Mouse (Mus musculus) olfactory bulb, adult 2 months (tissue): ENCODE results near the gene Hoxc10. TPM values are rescaled to one million over a fixed set of nuclear protein-coding genes. Genes with fewer than 3 reads are reported as not detected.

Experiments
- H3K27ac ChIP-seq: fragments of 200-500 bp; 2 replicates; pipeline ENCODE4 v1.5.1; 2012; ENCODE audit warnings: low read depth, low read length; ENCODE audit not compliant: insufficient read depth
- H3K4me1 ChIP-seq: fragments of 200-500 bp; 2 replicates; pipeline ENCODE4 v1.6.1; 2012; ENCODE audit warnings: low read length; ENCODE audit not compliant: control insufficient read depth, insufficient read depth
- H3K4me3 ChIP-seq: fragments of 200-500 bp; 2 replicates; pipeline ENCODE4 v1.5.1; 2012; ENCODE audit warnings: mild to moderate bottlenecking, low read depth, low read length, moderate library complexity; ENCODE audit not compliant: insufficient read depth
- CTCF ChIP-seq: fragments of 200-500 bp; IDR thresholded peaks from 2 replicates; pipeline ENCODE4 v1.5.1; 2012; ENCODE audit warnings: low read depth, mild to moderate bottlenecking, low read length, moderate library complexity; ENCODE audit not compliant: insufficient read depth
- POLR2A ChIP-seq: fragments of 200-500 bp; IDR thresholded peaks from 2 replicates; pipeline ENCODE4 v1.6.1; 2012; ENCODE audit warnings: mild to moderate bottlenecking, low read depth, low read length, moderate library complexity; ENCODE audit not compliant: insufficient read depth
- WGBS: fragments of 180-500 bp; shearing (Covaris S2); methylation state at CpG from one replicate; pipeline ENCODE4 v1.1.7; 2018; 5-methylcytosine and 5-hydroxymethylcytosine counted together
- polyA plus RNA-seq: library from polyadenylated mRNA; stranded (reverse); fragments of >200 nt; gene quantifications from 2 replicates; pipeline ENCODE4 v1.2.4, GENCODE M21; 2012; ENCODE audit warnings: low replicate concordance; ENCODE audit not compliant: missing spikeins, insufficient read depth, insufficient read length

Gene Hoxc10
- polyA plus RNA-seq, 1 experiment, result not detected

GRCm38 (mm10) chr15:103002821-103003448, 36.3 kb downstream of the Hoxc10 start:
- no peak overlapping the region for H3K27ac ChIP-seq
- 10% methylated on average over 13 of the region's 13 CpGs for WGBS

DNA sequence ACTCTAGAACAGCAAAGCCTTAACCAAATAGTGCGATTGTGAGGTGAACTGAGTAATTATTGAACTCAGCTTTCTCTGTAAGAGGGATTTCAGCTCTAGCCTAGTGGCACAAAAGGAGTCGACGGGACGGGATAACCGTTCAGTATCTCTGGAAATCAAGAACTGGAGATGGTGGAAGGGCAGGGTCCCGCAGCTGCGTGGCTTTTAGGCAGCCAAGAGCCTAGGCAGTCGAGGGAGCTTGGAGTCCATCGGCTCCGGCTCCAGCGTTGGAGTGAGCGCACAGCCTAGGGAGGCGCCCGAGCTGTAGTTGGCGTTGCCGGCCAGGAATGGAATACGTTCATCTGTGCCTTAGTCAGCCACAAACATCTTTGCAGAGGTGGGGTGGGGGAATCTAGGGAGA, 38.7 kb downstream of the Hoxc10 start:
- no peak overlapping the region for H3K27ac ChIP-seq
- H3K4me3 ChIP-seq, result no peak overlapping the region
- WGBS, result 2% methylated on average over 17 of the region's 17 CpGs
- no peak for TF ChIP-seq CTCF
- no peak for TF ChIP-seq POLR2A
- no peaks in the 10 kb centered on the region for H3K4me1 ChIP-seq

More at GRCm38 (mm10) chr15:103002821-103003448, 36.3 kb downstream of the Hoxc10 start:
- H3K4me1 ChIP-seq, result peaks cover 9% of the 10 kb centered on the region; the same call in 1 of the 2 replicates
- H3K4me3 ChIP-seq, result no peak overlapping the region
- TF ChIP-seq POLR2A, result 0 out of 2 replicates have a peak, but pooled peaks have one; percentile 11
- no peak for TF ChIP-seq CTCF

DNA sequence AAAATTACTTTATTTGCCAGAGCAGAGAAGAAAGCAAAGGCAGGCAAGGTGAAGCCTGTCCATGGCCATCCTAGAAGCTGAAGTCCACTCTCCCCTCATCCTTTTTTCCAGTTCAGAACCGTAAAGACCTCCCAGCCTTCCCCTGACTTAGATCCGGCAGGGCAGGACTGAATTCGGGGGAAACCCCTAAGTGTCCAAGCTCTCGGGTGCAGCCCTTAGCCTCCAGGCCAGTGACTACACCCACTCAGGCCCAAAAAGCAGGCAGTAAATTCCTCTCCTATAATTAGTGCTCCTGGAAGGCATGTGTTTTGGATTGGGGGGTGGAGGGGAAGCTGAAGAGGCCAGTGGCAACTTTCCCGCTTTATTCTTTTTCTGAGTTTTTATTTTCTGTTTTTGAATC, 39.2 kb downstream of the Hoxc10 start:
- no peaks in the 10 kb centered on the region for H3K4me1 ChIP-seq
- no peak overlapping the region for H3K4me3 ChIP-seq
- H3K27ac ChIP-seq, result no peak overlapping the region
- 7% methylated on average over 5 of the region's 5 CpGs for WGBS
- TF ChIP-seq POLR2A, result no peak
- no peak for TF ChIP-seq CTCF

DNA sequence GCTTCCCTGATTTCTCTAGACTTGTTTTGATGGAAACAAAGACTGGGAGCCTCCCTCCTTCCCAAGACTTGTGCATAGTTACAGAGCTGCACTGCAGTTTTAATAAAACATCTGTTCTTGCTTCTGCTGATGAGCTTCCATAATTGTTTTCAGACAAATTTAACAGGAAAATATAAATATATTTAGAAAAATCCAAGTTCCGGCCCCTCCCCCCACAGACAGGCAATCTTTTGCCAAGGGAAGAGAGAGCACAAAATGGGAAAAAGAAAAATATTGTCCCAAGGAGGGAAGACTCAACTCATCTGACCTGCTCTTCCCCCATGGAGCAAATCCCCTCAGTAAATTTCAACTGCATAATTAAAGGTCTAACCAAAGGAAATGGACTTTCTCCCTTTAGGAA, 39.7 kb downstream of the Hoxc10 start:
- no peak overlapping the region for H3K27ac ChIP-seq
- WGBS, result 16% methylated on average over 1 of the region's 1 CpGs
- H3K4me1 ChIP-seq, result no peaks in the 10 kb centered on the region
- TF ChIP-seq CTCF (no peak), POLR2A (no peak)
- H3K4me3 ChIP-seq, result no peak overlapping the region

DNA sequence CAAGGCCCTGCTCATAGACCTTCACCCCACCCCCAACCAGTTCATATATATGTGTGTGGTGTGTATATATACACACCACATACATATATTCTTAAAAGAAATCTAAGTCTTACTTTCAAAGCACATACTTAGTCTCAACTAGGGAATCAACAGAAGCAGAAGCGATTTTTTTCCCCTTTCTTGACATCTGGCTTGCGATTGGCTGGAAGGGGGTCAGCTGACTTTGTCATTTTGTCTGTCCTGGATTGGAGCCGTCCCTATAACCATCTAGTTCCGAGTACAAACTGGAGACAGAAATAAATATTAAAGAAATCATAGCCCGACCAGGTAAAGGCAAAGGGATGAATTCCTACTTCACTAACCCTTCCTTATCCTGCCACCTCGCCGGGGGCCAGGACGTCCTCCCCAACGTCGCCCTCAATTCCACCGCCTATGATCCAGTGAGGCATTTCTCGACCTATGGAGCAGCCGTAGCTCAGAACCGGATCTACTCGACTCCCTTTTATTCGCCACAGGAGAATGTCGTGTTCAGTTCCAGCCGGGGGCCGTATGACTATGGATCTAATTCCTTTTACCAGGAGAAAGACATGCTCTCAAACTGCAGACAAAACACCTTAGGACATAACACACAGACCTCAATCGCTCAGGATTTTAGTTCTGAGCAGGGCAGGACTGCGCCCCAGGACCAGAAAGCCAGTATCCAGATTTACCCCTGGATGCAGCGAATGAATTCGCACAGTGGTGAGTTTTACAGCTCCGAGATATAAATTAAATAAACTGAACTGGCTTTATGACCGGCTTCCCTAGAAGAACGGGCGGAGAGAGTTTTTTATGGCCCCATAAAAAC, 42.9 kb downstream of the Hoxc10 start:
- H3K4me1 ChIP-seq, result peaks cover 5% of the 10 kb centered on the region; the same call in 1 of the 2 replicates
- TF ChIP-seq CTCF (no peak), POLR2A (no peak)
- no peak overlapping the region for H3K27ac ChIP-seq
- 3% methylated on average over 27 of the region's 27 CpGs for WGBS
- H3K4me3 ChIP-seq, result no peak overlapping the region

- Histone ChIP-seq H3K27ac (no peak overlapping the region), H3K4me1 (peaks cover 5% of the 10 kb centered on the region; the same call in 1 of the 2 replicates), H3K4me3 (no peak overlapping the region)
- 2% methylated on average over 31 of the region's 31 CpGs for WGBS
- no peak for TF ChIP-seq POLR2A
- TF ChIP-seq CTCF, result no peak
These were observed 43.7 kb downstream of the Hoxc10 start for GRCm38 (mm10) chr15:103010112-103010846.

- 4% methylated on average over 28 of the region's 28 CpGs for WGBS
- H3K4me1 ChIP-seq, result peaks cover 5% of the 10 kb centered on the region; the same call in 1 of the 2 replicates
- no peak overlapping the region for H3K27ac ChIP-seq
- TF ChIP-seq CTCF (no peak), POLR2A (no peak)
- H3K4me3 ChIP-seq, result no peak overlapping the region
These were observed 44.4 kb downstream of the Hoxc10 start for GRCm38 (mm10) chr15:103010847-103011555.

DNA sequence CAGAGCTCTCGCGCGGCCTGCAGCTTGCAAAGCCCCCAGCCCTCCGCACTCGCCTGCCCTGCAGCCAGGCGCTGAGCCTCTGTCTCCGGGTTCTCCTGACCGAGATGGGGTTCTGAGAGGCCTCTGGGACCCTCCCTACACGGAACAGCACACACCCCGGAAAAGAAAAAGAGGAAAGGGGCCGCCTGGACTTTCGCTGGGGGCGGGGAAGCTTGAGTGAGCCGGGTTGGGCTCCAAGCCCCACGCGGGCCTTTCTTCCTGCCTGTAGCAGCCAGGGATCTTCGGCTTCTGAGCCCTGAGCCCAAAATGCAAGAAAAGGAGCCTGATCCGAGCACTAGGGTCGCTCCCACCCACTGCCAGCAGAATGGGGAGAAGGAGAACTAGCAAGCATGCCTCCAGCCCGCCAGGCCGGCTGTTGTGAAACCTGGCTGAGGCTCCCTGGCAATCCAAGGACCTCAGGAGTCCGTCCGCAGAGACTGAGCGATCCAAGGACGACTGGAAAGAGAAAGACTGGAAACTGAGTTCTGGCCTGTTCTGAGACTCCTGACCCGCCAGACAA, 45.4 kb downstream of the Hoxc10 start:
- WGBS, result 7% methylated on average over 26 of the region's 26 CpGs
- Histone ChIP-seq H3K27ac (no peak overlapping the region), H3K4me1 (peaks cover 5% of the 10 kb centered on the region; the same call in 1 of the 2 replicates), H3K4me3 (no peak overlapping the region)
- TF ChIP-seq POLR2A (no peak), CTCF (no peak)
